Mouse (Mus musculus) stomach, embryonic 16.5 days (tissue): ENCODE data around the gene Olfr876. TPM values are rescaled to one million over a fixed set of nuclear protein-coding genes. Genes with fewer than 3 reads are reported as not detected.
"Not testable (repeated sequence)": the region's sequence is repeated elsewhere in the genome, so short reads cannot be mapped to it uniquely, and the experiment has no call there.

Experiments used
- ATAC-seq: fragments of 200-750 bp; cut with Nextera tagmentation; 2 replicates; pipeline ENCODE4 v1.8.0; 2017; ENCODE audit warnings: moderate number of reproducible peaks, moderate TSS enrichment; ENCODE audit not compliant: insufficient read depth, low FRiP score
- H3K27ac ChIP-seq: fragments of 300-500 bp; sonication (generic); 2 replicates; pipeline ENCODE4 v1.5.1; 2014; ENCODE audit warnings: low read length
- H3K27me3 ChIP-seq: fragments of 300-500 bp; sonication (generic); 2 replicates; pipeline ENCODE4 v1.6.1; 2014; ENCODE audit warnings: low read length, control low read depth, mixed read lengths; ENCODE audit not compliant: control insufficient read depth, insufficient read depth
- H3K36me3 ChIP-seq: fragments of 300-500 bp; sonication (generic); 2 replicates; pipeline ENCODE4 v1.6.1; 2014; ENCODE audit warnings: low read length; ENCODE audit not compliant: control insufficient read depth, insufficient read depth
- H3K4me1 ChIP-seq: fragments of 300-500 bp; sonication (generic); 2 replicates; pipeline ENCODE4 v1.6.1; 2014; ENCODE audit warnings: low read length, control low read depth, mixed read lengths; ENCODE audit not compliant: control insufficient read depth, insufficient read depth
- H3K4me2 ChIP-seq: fragments of 300-500 bp; sonication (generic); 2 replicates; pipeline ENCODE4 v1.6.1; 2014; ENCODE audit warnings: low read depth, low read length, mixed read lengths
- H3K4me3 ChIP-seq: fragments of 300-500 bp; sonication (generic); replicated peaks from 2 replicates; pipeline ENCODE4 v1.5.1; 2014; ENCODE audit warnings: mild to moderate bottlenecking, low read length
- H3K9ac ChIP-seq: fragments of 300-500 bp; sonication (generic); 2 replicates; pipeline ENCODE4 v1.6.1; 2014; ENCODE audit warnings: low read length
- H3K9me3 ChIP-seq: fragments of 300-500 bp; sonication (generic); replicated peaks from 2 replicates; pipeline ENCODE4 v1.6.1; 2016; ENCODE audit warnings: low read length, control low read depth; ENCODE audit not compliant: control insufficient read depth
- WGBS: fragments of 180-500 bp; shearing (Covaris S2); extraction: QIAGEN DNeasy Blood & Tissue Kit; methylation state at CpG from one replicate; pipeline ENCODE4 v1.1.7; 2014; 5-methylcytosine and 5-hydroxymethylcytosine counted together
- polyA plus RNA-seq: library from polyadenylated mRNA; unstranded; fragments of >200 nt; fragmentation: Nextera tagmentation; extraction: Ambion mirVana; gene quantifications from 2 replicates; pipeline ENCODE4 v1.2.1, GENCODE M21; 2015

The Olfr876 gene
- not detected in 2 replicates for polyA plus RNA-seq

GRCm38 (mm10) chr9:37802731-37803130 is at the start of gene Olfr876:
Gene Olfr876 (plus strand): TSS chr9:37803031.
- H3K4me3 ChIP-seq, result no peak within 1 kb of the TSS
- H3K27me3 ChIP-seq, result no peaks in the 10 kb centered on the region
- no peak within 1 kb of the TSS for H3K4me2 ChIP-seq
- no peak for ATAC-seq
- no peak within 1 kb of the TSS for H3K27ac ChIP-seq
- no peak within 1 kb of the TSS for H3K9ac ChIP-seq
- no peaks in the 10 kb centered on the region for H3K9me3 ChIP-seq
- H3K36me3 ChIP-seq, result no peaks in the 10 kb centered on the region
- no peaks in the 10 kb centered on the region for H3K4me1 ChIP-seq

- H3K27ac ChIP-seq, result no peak overlapping the region
- H3K4me1 ChIP-seq, result no peaks in the 10 kb centered on the region
- WGBS, result 84% methylated on average over 2 of the region's 2 CpGs
- no peaks in the 10 kb centered on the region for H3K9me3 ChIP-seq
- no peaks in the 10 kb centered on the region for H3K27me3 ChIP-seq
- no peak overlapping the region for H3K9ac ChIP-seq
- ATAC-seq, result no peak
- no peak overlapping the region for H3K4me3 ChIP-seq
- H3K4me2 ChIP-seq, result no peak overlapping the region
- H3K36me3 ChIP-seq, result no peaks in the 10 kb centered on the region
These were observed 41.1 kb upstream of the Olfr876 start for GRCm38 (mm10) chr9:37761728-37762127.

- H3K27me3 ChIP-seq, result no peaks in the 10 kb centered on the region
- H3K4me3 ChIP-seq, result no peak overlapping the region
- H3K27ac ChIP-seq, result no peak overlapping the region
- 48% methylated on average over 2 of the region's 2 CpGs for WGBS
- H3K9me3 ChIP-seq, result no peaks in the 10 kb centered on the region
- no peak overlapping the region for H3K9ac ChIP-seq
- ATAC-seq, result no peak
- no peaks in the 10 kb centered on the region for H3K36me3 ChIP-seq
- no peak overlapping the region for H3K4me2 ChIP-seq
- H3K4me1 ChIP-seq, result no peaks in the 10 kb centered on the region
These were observed 40.3 kb upstream of the Olfr876 start for GRCm38 (mm10) chr9:37762541-37762940.

GRCm38 (mm10) chr9:37770661-37771060 is 32.2 kb upstream of the Olfr876 start:
- H3K4me3 ChIP-seq, result no peak overlapping the region
- H3K4me1 ChIP-seq, result no peaks in the 10 kb centered on the region
- no peak for ATAC-seq
- H3K9ac ChIP-seq, result no peak overlapping the region
- H3K9me3 ChIP-seq, result no peaks in the 10 kb centered on the region
- no peaks in the 10 kb centered on the region for H3K36me3 ChIP-seq
- H3K27ac ChIP-seq, result no peak overlapping the region
- H3K4me2 ChIP-seq, result no peak overlapping the region
- 66% methylated on average over 2 of the region's 2 CpGs for WGBS
- H3K27me3 ChIP-seq, result no peaks in the 10 kb centered on the region

GRCm38 (mm10) chr9:37771759-37772158 is 31.1 kb upstream of the Olfr876 start, which contains the start of gene Olfr875:
Gene Olfr875 (plus strand): TSS chr9:37771857.
- H3K4me3 ChIP-seq, result no peak within 1 kb of the TSS
- WGBS, result 29% methylated on average over 2 of the region's 2 CpGs
- H3K4me1 ChIP-seq, result no peaks in the 10 kb centered on the region
- H3K4me2 ChIP-seq, result no peak within 1 kb of the TSS
- no peak within 1 kb of the TSS for H3K27ac ChIP-seq
- no peaks in the 10 kb centered on the region for H3K9me3 ChIP-seq
- H3K9ac ChIP-seq, result no peak within 1 kb of the TSS
- no peaks in the 10 kb centered on the region for H3K27me3 ChIP-seq
- no peaks in the 10 kb centered on the region for H3K36me3 ChIP-seq
- no peak for ATAC-seq

- Histone ChIP-seq H3K4me1 (no peaks in the 10 kb centered on the region), H3K36me3 (no peaks in the 10 kb centered on the region), H3K4me3 (peak overlapping the region; percentile 14; the same call in 1 of the 2 replicates), H3K27me3 (no peaks in the 10 kb centered on the region), H3K9me3 (no peaks in the 10 kb centered on the region), H3K27ac (no peak overlapping the region), H3K9ac (peak overlapping the region; percentile 58; the same call in 1 of the 2 replicates), H3K4me2 (peak overlapping the region; percentile 40)
- WGBS, result 3% methylated on average over 7 of the region's 7 CpGs
- peak; percentile 58; the same call in 1 of the 2 replicates for ATAC-seq
These were observed 20.0 kb upstream of the Olfr876 start for GRCm38 (mm10) chr9:37782766-37783260.

- not testable (repeated sequence) for H3K27ac ChIP-seq, H3K36me3 ChIP-seq, H3K4me1 ChIP-seq, H3K9me3 ChIP-seq, H3K4me3 ChIP-seq, H3K9ac ChIP-seq, H3K27me3 ChIP-seq
- peak overlapping the region; percentile 40; the same call in 1 of the 2 replicates for H3K4me2 ChIP-seq
- 56% methylated on average over 11 of the region's 15 CpGs for WGBS
- peak; percentile 50 for ATAC-seq
These were observed 19.1 kb upstream of the Olfr876 start for GRCm38 (mm10) chr9:37783394-37784387.

- Histone ChIP-seq H3K4me1 (no peaks in the 10 kb centered on the region), H3K9ac (no peak overlapping the region), H3K27me3 (no peaks in the 10 kb centered on the region), H3K4me3 (no peak overlapping the region), H3K36me3 (no peaks in the 10 kb centered on the region), H3K4me2 (no peak overlapping the region), H3K27ac (no peak overlapping the region), H3K9me3 (no peaks in the 10 kb centered on the region)
- WGBS, result 65% methylated on average over 2 of the region's 2 CpGs
- no peak for ATAC-seq
These were observed 16.4 kb upstream of the Olfr876 start for GRCm38 (mm10) chr9:37786411-37786810.

GRCm38 (mm10) chr9:37802055-37802454 is 776 bp upstream of the Olfr876 start:
- Histone ChIP-seq H3K9ac (no peak overlapping the region), H3K27me3 (no peaks in the 10 kb centered on the region), H3K4me1 (no peaks in the 10 kb centered on the region), H3K4me3 (no peak overlapping the region), H3K36me3 (no peaks in the 10 kb centered on the region), H3K4me2 (no peak overlapping the region), H3K9me3 (no peaks in the 10 kb centered on the region), H3K27ac (no peak overlapping the region)
- 74% methylated on average over 4 of the region's 4 CpGs for WGBS
- no peak for ATAC-seq
